In genomic region chr19:21897122-21897827, GRCm38 (mm10) we compare ENCODE assay signal across 8 mouse cellular contexts.
DNase-seq lines count a peak whose midpoint lies in the region; ATAC-seq lines count a peak whose summit lies in the region.

No protein-coding gene starts in this region.

- DNase-seq in 3T3-L1 (ENCODE audit: low read depth, low spot score), result peak; percentile 86
- peak; percentile 40 for DNase-seq in heart, postnatal 25 days (ENCODE audit: low spot score)
- DNase-seq in frontal cortex, postnatal 14 days (ENCODE audit: low spot score in 2 of 2), result no peak
- DNase-seq in ovary, adult 18-20 months (ENCODE audit: low spot score), result no peak
- DNase-seq in urinary bladder, postnatal 10 days (ENCODE audit: low spot score), result no peak
- DNase-seq in embryo, embryonic 10 days (ENCODE audit: low spot score), result no peak

- H3K9me3 ChIP-seq in liver, embryonic 16.5 days (replicated peaks; ENCODE audit: control insufficient read depth, low read length), result no peaks in the 10 kb centered on the region

- no peak overlapping the region for H3K4me2 ChIP-seq in liver, embryonic 16.5 days (ENCODE audit: low read depth, low read length)

- H3K27me3 ChIP-seq in liver, embryonic 16.5 days (ENCODE audit: control insufficient read depth, insufficient read depth, low read depth, low read length), result no peaks in the 10 kb centered on the region

- 11% methylated on average over 7 of the region's 7 CpGs for WGBS in liver, embryonic 16.5 days (ENCODE audit: insufficient replicate concordance)

- no peak overlapping the region for H3K4me3 ChIP-seq in liver, embryonic 16.5 days (ENCODE audit: low read depth, low read length)

- peak; percentile 87 for ATAC-seq in activated CD4-positive, CD25-positive, alpha-beta regulatory T cell, adult 4 months
- ATAC-seq in liver, embryonic 16.5 days (ENCODE audit: low read depth), result peak; percentile 35; the same call in 1 of the 2 replicates

- H3K27ac ChIP-seq in liver, embryonic 16.5 days (ENCODE audit: low read length), result no peak overlapping the region

- H3K9ac ChIP-seq in liver, embryonic 16.5 days (ENCODE audit: low read depth, low read length), result no peak overlapping the region

- no peaks in the 10 kb centered on the region for H3K36me3 ChIP-seq in liver, embryonic 16.5 days (ENCODE audit: control insufficient read depth, insufficient read depth)

- no peaks in the 10 kb centered on the region for H3K4me1 ChIP-seq in liver, embryonic 16.5 days (ENCODE audit: control insufficient read depth, low read depth, low read length)

- intact Hi-C loops in heart, postnatal 25 days (cut with DNase I), result loop anchor here (5.0 kb wide), 1 partner anchor 45 kb away; no protein-coding TSS in a partner anchor

Comparison
In these comparisons a context has a peak if more than half of its experiments do, and no peak if none do; other contexts are left out.
1. DNase-seq: peak in 3T3-L1 (single experiment) and heart, postnatal 25 days (single experiment); none in frontal cortex, postnatal 14 days (0 of 2), ovary, adult 18-20 months (single experiment), urinary bladder, postnatal 10 days (single experiment) and embryo, embryonic 10 days (single experiment).